Mouse (Mus musculus) cerebellum, adult (tissue): ENCODE data around the gene Ssu2.

Experiments used
- ATAC-seq: cut with Nextera tagmentation; 2 replicates; pipeline ENCODE4 v1.9.2; 2017; ENCODE audit warnings: mild to moderate bottlenecking, moderate library complexity, mixed read lengths; ENCODE audit not compliant: insufficient number of reproducible peaks, low FRiP score, low TSS enrichment

Gene Ssu2

GRCm38 (mm10) chr6:112359341-112359740, 28.5 kb downstream of the Ssu2 start:
- no peak for ATAC-seq

GRCm38 (mm10) chr6:112350452-112350851, 37.4 kb downstream of the Ssu2 start:
- no peak for ATAC-seq

- ATAC-seq: no peak
Measured at GRCm38 (mm10) chr6:112339016-112339415, 48.8 kb downstream of the Ssu2 start.

GRCm38 (mm10) chr6:112337667-112338066, 50.2 kb downstream of the Ssu2 start:
- no peak for ATAC-seq

GRCm38 (mm10) chr6:112333930-112334329, 53.9 kb downstream of the Ssu2 start:
- ATAC-seq: no peak

GRCm38 (mm10) chr6:112331223-112331598, 56.6 kb downstream of the Ssu2 start:
- no peak for ATAC-seq

- no peak for ATAC-seq
Measured at GRCm38 (mm10) chr6:112330520-112331222, 57.2 kb downstream of the Ssu2 start.

- no peak for ATAC-seq
Measured at GRCm38 (mm10) chr6:112327793-112328192, 60.0 kb downstream of the Ssu2 start.

- no peak for ATAC-seq
Measured at GRCm38 (mm10) chr6:112325213-112325612, 62.6 kb downstream of the Ssu2 start.

- ATAC-seq: no peak
Measured at GRCm38 (mm10) chr6:112322916-112323315, 64.9 kb downstream of the Ssu2 start.

GRCm38 (mm10) chr6:112320679-112321078, 67.1 kb downstream of the Ssu2 start:
- no peak for ATAC-seq

GRCm38 (mm10) chr6:112319449-112319848, 68.4 kb downstream of the Ssu2 start:
- ATAC-seq: no peak

GRCm38 (mm10) chr6:112311385-112311784, 76.4 kb downstream of the Ssu2 start:
- ATAC-seq: no peak

GRCm38 (mm10) chr6:112309330-112309938, 78.4 kb downstream of the Ssu2 start:
- no peak for ATAC-seq
